Mouse (Mus musculus) forebrain, embryonic 14.5 days (tissue): ENCODE data around the gene Mrpl44. TPM values are rescaled to one million over a fixed set of nuclear protein-coding genes. Genes with fewer than 3 reads are reported as not detected.

Source experiments
- ATAC-seq: fragments of 200-750 bp; cut with Nextera tagmentation; 2 replicates; pipeline ENCODE4 v1.8.0; 2017; ENCODE audit warnings: mild to moderate bottlenecking, moderate library complexity
- DNase-seq: peaks from one replicate; pipeline ENCODE4 v3.0.0-alpha.2; 2015; ENCODE audit warnings: low spot score
- H3K27ac ChIP-seq: fragments of 300-500 bp; sonication (generic); 2 replicates; pipeline ENCODE4 v1.5.1; 2014; ENCODE audit warnings: low read depth, mild to moderate bottlenecking, control low read depth, low read length, moderate library complexity
- H3K27me3 ChIP-seq: fragments of 300-500 bp; sonication (generic); replicated peaks from 2 replicates; pipeline ENCODE4 v1.6.1; 2014; ENCODE audit warnings: low read length, control low read depth, mixed read lengths; ENCODE audit not compliant: control insufficient read depth, insufficient read depth
- H3K36me3 ChIP-seq: fragments of 300-500 bp; sonication (generic); 2 replicates; pipeline ENCODE4 v1.6.1; 2014; ENCODE audit warnings: low read length, control low read depth; ENCODE audit not compliant: control insufficient read depth, insufficient read depth
- H3K4me1 ChIP-seq: fragments of 300-500 bp; sonication (generic); 2 replicates; pipeline ENCODE4 v1.6.1; 2014; ENCODE audit warnings: antibody characterized with exemption, low read length, control low read depth; ENCODE audit not compliant: control insufficient read depth, insufficient read depth
- H3K4me2 ChIP-seq: fragments of 300-500 bp; sonication (generic); 2 replicates; pipeline ENCODE4 v1.6.1; 2014; ENCODE audit warnings: mild to moderate bottlenecking, control low read depth, low read length
- H3K4me3 ChIP-seq: fragments of 300-500 bp; sonication (generic); 2 replicates; pipeline ENCODE4 v1.5.1; 2014; ENCODE audit warnings: low read depth, low read length, control low read depth
- H3K9ac ChIP-seq: fragments of 300-500 bp; sonication (generic); 2 replicates; pipeline ENCODE4 v1.6.1; 2014; ENCODE audit warnings: mild to moderate bottlenecking, low read length, control low read depth, moderate library complexity
- H3K9me3 ChIP-seq: fragments of 300-500 bp; sonication (generic); replicated peaks from 2 replicates; pipeline ENCODE4 v1.6.1; 2016; ENCODE audit warnings: low read length, control low read depth, mixed read lengths; ENCODE audit not compliant: control insufficient read depth
- WGBS: fragments of 180-500 bp; shearing (Covaris S2); extraction: QIAGEN DNeasy Blood & Tissue Kit; methylation state at CpG from one replicate; pipeline ENCODE4 v1.1.7; 2014; 5-methylcytosine and 5-hydroxymethylcytosine counted together
- polyA plus RNA-seq: library from polyadenylated mRNA; unstranded; fragments of >200 nt; fragmentation: Nextera tagmentation; extraction: Ambion mirVana; gene quantifications from 2 replicates; pipeline ENCODE4 v1.2.1, GENCODE M21; 2014

Gene Mrpl44
- polyA plus RNA-seq, 1 experiment from 2014 or later: 42.7 TPM

DNA sequence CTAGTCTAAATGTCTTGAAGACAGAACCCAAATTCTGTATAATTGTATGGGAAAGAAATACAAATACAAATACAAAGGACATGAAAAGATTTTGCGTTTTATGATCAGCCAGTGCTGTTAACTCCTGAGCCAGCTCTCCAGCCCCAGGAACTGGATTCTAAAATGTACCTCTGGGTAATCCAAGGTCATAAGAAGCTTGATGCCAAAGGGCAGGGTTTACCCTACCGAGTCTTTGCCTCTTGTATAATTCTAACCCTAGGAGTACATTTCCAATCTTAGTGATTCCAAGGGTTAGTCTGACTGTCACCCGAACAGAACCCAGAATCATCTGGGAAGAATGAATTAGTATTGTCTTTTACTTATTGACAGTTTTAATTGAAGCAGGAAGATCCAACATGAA is 39.6 kb downstream of the Mrpl44 start:
- no peak overlapping the region for H3K4me2 ChIP-seq

DNA sequence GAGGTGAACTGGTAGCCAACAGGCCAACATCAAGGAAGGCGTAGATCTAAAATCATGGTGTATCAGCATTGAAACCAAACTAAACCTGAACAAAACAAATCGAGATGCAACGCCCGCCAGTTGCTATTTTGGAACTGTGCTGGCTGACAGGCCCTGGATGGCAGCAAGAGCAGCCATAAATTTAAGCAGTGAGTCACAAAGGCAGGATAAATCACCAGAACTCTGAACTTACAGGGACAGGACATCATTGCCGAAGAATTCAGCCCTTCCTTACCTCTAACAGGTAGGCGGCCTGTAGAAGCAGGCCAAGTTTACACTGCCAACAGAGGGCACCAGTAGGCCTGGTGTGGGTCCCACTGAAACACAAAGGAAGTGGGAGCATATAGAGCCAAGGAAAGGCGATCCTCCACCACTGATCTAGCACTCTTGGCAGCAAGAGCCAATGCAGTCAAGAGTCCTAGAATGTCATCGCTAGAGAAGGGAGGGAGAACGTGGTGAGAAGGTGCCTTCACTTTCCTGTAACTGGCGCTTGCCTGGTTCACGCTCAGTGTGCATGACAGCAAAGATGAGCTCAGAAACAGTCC is 43.6 kb downstream of the Mrpl44 start:
- DNase-seq (no peak), ATAC-seq (no peak)
- no peak overlapping the region for H3K9ac ChIP-seq
- H3K4me3 ChIP-seq: no peak overlapping the region
- no peak overlapping the region for H3K27ac ChIP-seq
- H3K27me3 ChIP-seq: no peaks in the 10 kb centered on the region
- no peaks in the 10 kb centered on the region for H3K4me1 ChIP-seq
- WGBS: 87% methylated on average over 11 of the region's 11 CpGs
- H3K4me2 ChIP-seq: no peak overlapping the region
- H3K36me3 ChIP-seq: no peaks in the 10 kb centered on the region
- no peaks in the 10 kb centered on the region for H3K9me3 ChIP-seq

More for the DNA sequence above, 39.6 kb downstream of the Mrpl44 start:
- H3K4me3 ChIP-seq: no peak overlapping the region
- H3K4me1 ChIP-seq: no peaks in the 10 kb centered on the region
- H3K27ac ChIP-seq: no peak overlapping the region
- WGBS: 92% methylated on average over 3 of the region's 3 CpGs
- no peak overlapping the region for H3K9ac ChIP-seq
- no peaks in the 10 kb centered on the region for H3K9me3 ChIP-seq
- no peak for DNase-seq
- no peaks in the 10 kb centered on the region for H3K27me3 ChIP-seq
- no peak for ATAC-seq
- no peaks in the 10 kb centered on the region for H3K36me3 ChIP-seq

DNA sequence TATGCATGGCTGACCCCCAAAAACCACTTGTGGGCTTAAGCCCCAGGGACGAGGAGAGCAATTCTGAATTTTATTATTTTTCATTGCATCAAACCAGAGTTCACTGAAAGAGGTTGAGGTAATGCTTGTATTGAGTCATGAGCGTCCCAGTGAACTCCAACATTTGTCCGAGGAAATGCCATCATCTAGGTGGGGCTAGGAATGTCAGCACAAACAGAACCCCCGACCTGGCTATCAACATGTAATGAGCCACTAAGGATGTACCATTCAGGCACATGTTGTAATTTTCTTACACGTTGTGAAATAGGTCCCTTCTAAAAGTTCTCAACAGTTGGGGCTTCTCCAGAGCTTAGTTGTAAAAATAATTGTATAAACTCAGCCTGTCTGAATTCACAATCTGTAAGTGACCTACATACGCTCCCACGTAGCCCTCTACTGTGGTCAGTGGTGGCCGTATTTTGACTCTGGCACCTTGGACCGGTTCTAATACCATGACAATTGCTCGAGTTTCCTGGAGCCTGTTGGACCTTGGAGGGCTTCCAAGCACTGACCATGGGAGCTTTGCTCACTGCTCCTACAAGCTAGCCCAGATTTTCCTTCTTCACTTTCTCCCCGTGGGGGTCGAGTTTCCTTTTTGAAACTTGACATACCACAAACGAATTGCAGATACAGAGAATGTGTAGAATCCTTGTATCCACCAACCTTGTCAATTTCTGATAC is 47.1 kb downstream of the Mrpl44 start:
- no peaks in the 10 kb centered on the region for H3K27me3 ChIP-seq
- 79% methylated on average over 13 of the region's 13 CpGs for WGBS
- no peaks in the 10 kb centered on the region for H3K4me1 ChIP-seq
- H3K4me3 ChIP-seq: no peak overlapping the region
- DNase-seq: no peak
- no peaks in the 10 kb centered on the region for H3K36me3 ChIP-seq
- H3K9ac ChIP-seq: no peak overlapping the region
- no peak overlapping the region for H3K27ac ChIP-seq
- no peaks in the 10 kb centered on the region for H3K9me3 ChIP-seq
- no peak for ATAC-seq
- H3K4me2 ChIP-seq: no peak overlapping the region

DNA sequence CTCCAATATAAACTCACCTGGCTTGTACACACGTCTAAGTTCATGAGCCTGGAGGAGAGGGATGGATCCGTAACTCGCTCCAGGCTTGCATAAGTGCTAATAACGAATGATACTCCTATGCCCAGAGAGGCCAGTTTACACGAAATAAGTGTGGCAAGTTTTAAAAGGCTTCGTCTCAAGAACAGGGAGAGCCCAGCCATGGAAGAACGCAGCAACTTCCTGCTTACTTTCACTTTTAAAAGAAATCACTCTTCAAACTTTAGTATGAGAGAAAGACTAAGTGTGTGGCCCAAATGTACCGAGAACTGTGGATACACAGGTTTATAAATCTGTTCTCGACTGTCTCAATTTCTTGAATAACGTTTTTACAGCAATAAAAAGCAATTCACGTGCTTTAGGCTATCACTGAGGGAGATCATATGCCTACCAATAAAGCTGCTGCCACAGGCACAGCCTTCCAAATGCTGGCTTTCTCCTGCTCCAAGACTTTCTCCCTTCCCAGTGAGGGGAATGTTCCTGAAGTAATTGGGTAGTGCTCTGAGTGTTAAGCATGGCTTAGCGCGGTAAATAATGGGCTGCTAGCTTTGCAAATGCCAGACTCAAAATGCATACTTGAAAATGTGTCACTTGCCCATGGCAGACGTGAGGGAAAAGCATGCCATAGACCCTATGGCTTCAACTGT is 48.3 kb downstream of the Mrpl44 start:
- WGBS: 75% methylated on average over 14 of the region's 14 CpGs
- no peaks in the 10 kb centered on the region for H3K27me3 ChIP-seq
- H3K36me3 ChIP-seq: no peaks in the 10 kb centered on the region
- no peak overlapping the region for H3K27ac ChIP-seq
- H3K4me2 ChIP-seq: no peak overlapping the region
- H3K4me3 ChIP-seq: no peak overlapping the region
- H3K4me1 ChIP-seq: no peaks in the 10 kb centered on the region
- no peaks in the 10 kb centered on the region for H3K9me3 ChIP-seq
- ATAC-seq: no peak
- DNase-seq: no peak
- no peak overlapping the region for H3K9ac ChIP-seq

Other genes with a start within 250 kb of the Mrpl44 start
- 0.13 TPM in 1 of 2 replicates, not detected in the other for gene Ap1s3, start 104.0 kb upstream of the Mrpl44 start, polyA plus RNA-seq
- 69.8 and 75.5 TPM in 2 replicates for gene Wdfy1, start 125 bp downstream of the Mrpl44 start, polyA plus RNA-seq
- 61.2 and 80.9 TPM in 2 replicates for gene Serpine2, start 85.2 kb downstream of the Mrpl44 start, polyA plus RNA-seq